Mouse (Mus musculus): ENCODE data around the gene Anxa2. TPM values are rescaled to one million over a fixed set of nuclear protein-coding genes. Genes with fewer than 3 reads are reported as not detected.

Gene Anxa2
- polyA plus RNA-seq, 1 experiment from 2014 or later = 387 TPM

GRCm38 (mm10) chr9:69512726-69513125, 59.3 kb downstream of the Anxa2 start:
- WGBS = 78% methylated on average over 1 of the region's 1 CpGs
- H3K27ac ChIP-seq (ENCODE audit: poor library complexity, severe bottlenecking) = no peak overlapping the region
- no peak overlapping the region for H3K4me2 ChIP-seq
- no peaks in the 10 kb centered on the region for H3K27me3 ChIP-seq (replicated peaks)
- H3K4me3 ChIP-seq = no peak overlapping the region
- H3K36me3 ChIP-seq = no peaks in the 10 kb centered on the region
- H3K4me1 ChIP-seq (replicated peaks) = peaks cover 7% of the 10 kb centered on the region; the same call in 1 of the 2 replicates
- 0 out of 2 replicates have a peak, but pooled peaks cover 2% of the 10 kb centered on the region for H3K9me3 ChIP-seq (replicated peaks)
- ATAC-seq (ENCODE audit: insufficient number of reproducible peaks, low FRiP score) = no peak
- H3K9ac ChIP-seq = no peak overlapping the region

- no peak for ATAC-seq (ENCODE audit: insufficient number of reproducible peaks, low FRiP score)
- 58% methylated on average over 8 of the region's 8 CpGs for WGBS
- peaks cover 8% of the 10 kb centered on the region; the same call in 1 of the 2 replicates for H3K4me1 ChIP-seq (replicated peaks)
Measured at GRCm38 (mm10) chr9:69514206-69514605, 60.8 kb downstream of the Anxa2 start.

GRCm38 (mm10) chr9:69515416-69515815, 62.0 kb downstream of the Anxa2 start:
- Histone ChIP-seq H3K4me3 (no peak overlapping the region), H3K9ac (no peak overlapping the region), H3K4me2 (no peak overlapping the region), H3K27me3 (replicated peaks) (no peaks in the 10 kb centered on the region), H3K27ac (ENCODE audit: poor library complexity, severe bottlenecking) (no peak overlapping the region), H3K9me3 (replicated peaks) (no peaks in the 10 kb centered on the region), H3K36me3 (no peaks in the 10 kb centered on the region), H3K4me1 (replicated peaks) (peaks cover 8% of the 10 kb centered on the region; the same call in 1 of the 2 replicates)
- no peak for ATAC-seq (ENCODE audit: insufficient number of reproducible peaks, low FRiP score)
- 86% methylated on average over 7 of the region's 7 CpGs for WGBS

More at GRCm38 (mm10) chr9:69514206-69514605, 60.8 kb downstream of the Anxa2 start:
- H3K4me3 ChIP-seq = no peak overlapping the region
- H3K9me3 ChIP-seq (replicated peaks) = 0 out of 2 replicates have a peak, but pooled peaks cover 2% of the 10 kb centered on the region
- no peak overlapping the region for H3K27ac ChIP-seq (ENCODE audit: poor library complexity, severe bottlenecking)
- H3K27me3 ChIP-seq (replicated peaks) = no peaks in the 10 kb centered on the region
- H3K9ac ChIP-seq = no peak overlapping the region
- no peaks in the 10 kb centered on the region for H3K36me3 ChIP-seq
- no peak overlapping the region for H3K4me2 ChIP-seq

GRCm38 (mm10) chr9:69517387-69518035, 64.1 kb downstream of the Anxa2 start:
- 58% methylated on average over 20 of the region's 20 CpGs for WGBS
- no peak overlapping the region for H3K4me2 ChIP-seq
- no peak for ATAC-seq (ENCODE audit: insufficient number of reproducible peaks, low FRiP score)

More at GRCm38 (mm10) chr9:69517387-69518035, 64.1 kb downstream of the Anxa2 start:
- peaks cover 8% of the 10 kb centered on the region; the same call in 1 of the 2 replicates for H3K4me1 ChIP-seq (replicated peaks)
- H3K27me3 ChIP-seq (replicated peaks) = no peaks in the 10 kb centered on the region
- H3K27ac ChIP-seq (ENCODE audit: poor library complexity, severe bottlenecking) = no peak overlapping the region
- H3K36me3 ChIP-seq = no peaks in the 10 kb centered on the region
- H3K9me3 ChIP-seq (replicated peaks) = no peaks in the 10 kb centered on the region
- no peak overlapping the region for H3K9ac ChIP-seq
- no peak overlapping the region for H3K4me3 ChIP-seq

Small RNAs within 50 kb of the gene (microRNA-seq; reads per million reads assigned to microRNA genes)
- 2.4 reads per million, percentile 2 among the genes with 10 or more reads in this experiment for gene Mir3109

Other genes starting within 250 kb of the Anxa2 start
- 14.0 and 17.4 TPM in 2 replicates for gene Ice2, start 55.7 kb upstream of the Anxa2 start, polyA plus RNA-seq (2016; fragmentation: Nextera tagmentation; extraction: Ambion mirVana)